Mouse (Mus musculus) MEL (cell line): ENCODE measurements around the gene Nudt3. TPM values are rescaled to one million over a fixed set of nuclear protein-coding genes. Genes with fewer than 3 reads are reported as not detected.

Source experiments
- DNase-seq: peaks from one replicate; pipeline ENCODE4 v3.0.0; 2011; ENCODE audit warnings: low read depth, low spot score
- H3K27ac ChIP-seq: 2 replicates; pipeline ENCODE4 v1.5.1; 2012; ENCODE audit warnings: low read depth, mild to moderate bottlenecking, control low read depth, low read length, moderate library complexity; ENCODE audit not compliant: control insufficient read depth
- H3K27me3 ChIP-seq, 2 experiments: fragments of 150-350 bp in 1 of 2; sonication (generic) in 1 of 2; 2 replicates each; pipeline ENCODE4 v1.6.1; 2012; ENCODE audit warnings: low read length in 2 of 2, mild to moderate bottlenecking in 2 of 2, improper control_type of control experiment in 1 of 2, moderate library complexity in 1 of 2; ENCODE audit not compliant: insufficient read depth in 2 of 2, control insufficient read depth in 1 of 2
- H3K36me3 ChIP-seq, 2 experiments: 2 replicates each; pipeline ENCODE4 v1.6.1; 2012 to 2014; ENCODE audit warnings: low read length in 2 of 2, improper control_type of control experiment in 1 of 2, inconsistent platforms in 1 of 2, mild to moderate bottlenecking in 1 of 2; ENCODE audit not compliant: insufficient read depth in 2 of 2, control insufficient read depth in 1 of 2
- H3K4me1 ChIP-seq, 2 experiments: fragments of 150-350 bp in 1 of 2; sonication (generic) in 1 of 2; 2 replicates each; pipeline ENCODE4 v1.6.1; 2012; ENCODE audit warnings: low read length in 2 of 2, improper control_type of control experiment in 1 of 2, mild to moderate bottlenecking in 1 of 2; ENCODE audit not compliant: insufficient read depth in 2 of 2, control insufficient read depth in 1 of 2
- H3K4me3 ChIP-seq, 2 experiments: fragments of 150-350 bp in 1 of 2; sonication (generic) in 1 of 2; 2 replicates each; pipeline ENCODE4 v1.5.1; 2012; ENCODE audit warnings: low read depth in 2 of 2, low read length in 2 of 2, mild to moderate bottlenecking in 2 of 2, moderate library complexity in 2 of 2, control low read depth in 1 of 2, improper control_type of control experiment in 1 of 2; ENCODE audit not compliant: control insufficient read depth in 1 of 2, insufficient read depth in 1 of 2
- H3K79me2 ChIP-seq: 2 replicates; pipeline ENCODE4 v1.6.1; 2012; ENCODE audit warnings: mild to moderate bottlenecking, low read length, moderate library complexity; ENCODE audit not compliant: control insufficient read depth, poor library complexity, insufficient read depth
- H3K9ac ChIP-seq: 2 replicates; pipeline ENCODE4 v1.6.1; 2012; ENCODE audit warnings: low read depth, mild to moderate bottlenecking, control low read depth, low read length, moderate library complexity; ENCODE audit not compliant: control insufficient read depth, poor library complexity, severe bottlenecking
- H3K9me3 ChIP-seq: fragments of 150-350 bp; sonication (generic); replicated peaks from 2 replicates; pipeline ENCODE4 v1.6.1; 2012; ENCODE audit warnings: mild to moderate bottlenecking, low read length, improper control_type of control experiment, moderate library complexity; ENCODE audit not compliant: insufficient read depth
- CHD1 ChIP-seq: IDR thresholded peaks from 2 replicates; pipeline ENCODE4 v1.6.1; 2012; ENCODE audit warnings: low read depth, mild to moderate bottlenecking, inconsistent platforms, low read length, improper control_type of control experiment
- CHD2 ChIP-seq: IDR thresholded peaks from 2 replicates; pipeline ENCODE4 v1.6.1; 2011; ENCODE audit warnings: low read length, improper control_type of control experiment
- CTCF ChIP-seq, 3 experiments: IDR thresholded peaks in 2 of 3; conservative IDR thresholded peaks in 1 of 3; 2 replicates each; pipeline ENCODE4 v1.5.1; 2011 to 2012; ENCODE audit warnings: low read length in 3 of 3, low read depth in 2 of 3, mild to moderate bottlenecking in 2 of 3, improper control_type of control experiment in 1 of 3, inconsistent platforms in 1 of 3, mixed read lengths in 1 of 3, moderate library complexity in 1 of 3; ENCODE audit not compliant: control insufficient read depth in 1 of 3, insufficient read depth in 1 of 3, poor library complexity in 1 of 3, severe bottlenecking in 1 of 3
- ELF1 ChIP-seq: IDR thresholded peaks from 2 replicates; pipeline ENCODE4 v1.6.1; 2014; ENCODE audit warnings: low read depth, mild to moderate bottlenecking, inconsistent platforms, low read length, improper control_type of control experiment, moderate library complexity
- EP300 ChIP-seq, 2 experiments: IDR thresholded peaks; 2 replicates each; pipeline ENCODE4 v1.6.1; 2011; ENCODE audit warnings: improper control_type of control experiment in 2 of 2, low read length in 2 of 2, low read depth in 1 of 2, mild to moderate bottlenecking in 1 of 2
- ETS1 ChIP-seq: IDR thresholded peaks from 2 replicates; pipeline ENCODE4 v1.6.1; 2012; ENCODE audit warnings: low read depth, mild to moderate bottlenecking, inconsistent platforms, low read length, improper control_type of control experiment, moderate library complexity
- GATA1 ChIP-seq: IDR thresholded peaks from 2 replicates; pipeline ENCODE4 v1.6.1; 2011; ENCODE audit warnings: low read depth, low read length, improper control_type of control experiment
- HCFC1 ChIP-seq: IDR thresholded peaks from 2 replicates; pipeline ENCODE4 v1.6.1; 2012; ENCODE audit warnings: low read depth, mild to moderate bottlenecking, inconsistent platforms, low read length, improper control_type of control experiment, moderate library complexity
- MAFK ChIP-seq: IDR thresholded peaks from 2 replicates; pipeline ENCODE4 v1.6.1; 2011; ENCODE audit warnings: low read depth, mild to moderate bottlenecking, low read length, improper control_type of control experiment, borderline replicate concordance
- MAX ChIP-seq: IDR thresholded peaks from 2 replicates; pipeline ENCODE4 v1.6.1; 2011; ENCODE audit warnings: low read length, improper control_type of control experiment
- MAZ ChIP-seq: IDR thresholded peaks from 2 replicates; pipeline ENCODE4 v1.6.1; 2012; ENCODE audit warnings: low read depth, mild to moderate bottlenecking, inconsistent platforms, low read length, improper control_type of control experiment
- MEF2A ChIP-seq: IDR thresholded peaks from 2 replicates; pipeline ENCODE4 v1.6.1; 2014; ENCODE audit warnings: low read depth, mild to moderate bottlenecking, inconsistent platforms, low read length, improper control_type of control experiment; ENCODE audit not compliant: poor library complexity, insufficient replicate concordance, severe bottlenecking; ENCODE audit errors: extremely low read depth
- MYB ChIP-seq: IDR thresholded peaks from 2 replicates; pipeline ENCODE4 v1.6.1; 2011; ENCODE audit warnings: mild to moderate bottlenecking, low read depth, low read length, improper control_type of control experiment
- MYC ChIP-seq: IDR thresholded peaks from 2 replicates; pipeline ENCODE4 v1.6.1; 2011; ENCODE audit warnings: low read depth, mild to moderate bottlenecking, low read length, improper control_type of control experiment, moderate library complexity
- NELFE ChIP-seq: IDR thresholded peaks from 2 replicates; pipeline ENCODE4 v1.6.1; 2011; ENCODE audit warnings: low read depth, low read length, improper control_type of control experiment
- NRF1 ChIP-seq: IDR thresholded peaks from 2 replicates; pipeline ENCODE4 v1.6.1; 2014; ENCODE audit warnings: low read depth, mild to moderate bottlenecking, inconsistent platforms, low read length, improper control_type of control experiment, moderate library complexity; ENCODE audit not compliant: poor library complexity, insufficient read depth, severe bottlenecking
- POLR2A ChIP-seq, 2 experiments: IDR thresholded peaks; 2 replicates each; pipeline ENCODE4 v1.6.1; 2011 to 2012; ENCODE audit warnings: low read length in 2 of 2, mild to moderate bottlenecking in 2 of 2, control low read depth in 1 of 2, improper control_type of control experiment in 1 of 2, low read depth in 1 of 2, moderate library complexity in 1 of 2; ENCODE audit not compliant: control insufficient read depth in 1 of 2, insufficient read depth in 1 of 2, poor library complexity in 1 of 2
- POLR2AphosphoS2 ChIP-seq: IDR thresholded peaks from 2 replicates; pipeline ENCODE4 v1.6.1; 2011; ENCODE audit warnings: low read length, improper control_type of control experiment
- POLR2AphosphoS5 ChIP-seq: IDR thresholded peaks from 2 replicates; pipeline ENCODE4 v1.6.1; 2012; ENCODE audit warnings: low read depth, borderline replicate concordance, mild to moderate bottlenecking, inconsistent platforms, low read length, moderate library complexity, mixed read lengths
- RCOR1 ChIP-seq: IDR thresholded peaks from 2 replicates; pipeline ENCODE4 v1.6.1; 2012; ENCODE audit warnings: low read depth, mild to moderate bottlenecking, inconsistent platforms, low read length, improper control_type of control experiment
- SIN3A ChIP-seq: IDR thresholded peaks from 2 replicates; pipeline ENCODE4 v1.6.1; 2012; ENCODE audit warnings: low read length, improper control_type of control experiment, inconsistent platforms
- SMC3 ChIP-seq: IDR thresholded peaks from 2 replicates; pipeline ENCODE4 v1.6.1; 2011; ENCODE audit warnings: low read depth, low read length, improper control_type of control experiment
- TBP ChIP-seq: IDR thresholded peaks from 2 replicates; pipeline ENCODE4 v1.8.0; 2011; ENCODE audit warnings: low read depth, low read length, improper control_type of control experiment
- TCF12 ChIP-seq: IDR thresholded peaks from 2 replicates; pipeline ENCODE4 v1.6.1; 2014; ENCODE audit warnings: low read depth, mild to moderate bottlenecking, inconsistent platforms, low read length, improper control_type of control experiment, moderate library complexity
- ZKSCAN1 ChIP-seq: IDR thresholded peaks from 2 replicates; pipeline ENCODE4 v1.6.1; 2012; ENCODE audit warnings: low read depth, mild to moderate bottlenecking, inconsistent platforms, low read length, improper control_type of control experiment, moderate library complexity
- ZMIZ1 ChIP-seq: IDR thresholded peaks from 2 replicates; pipeline ENCODE4 v1.6.1; 2012; ENCODE audit warnings: low read depth, mild to moderate bottlenecking, inconsistent platforms, low read length, improper control_type of control experiment, moderate library complexity
- ZNF384 ChIP-seq: IDR thresholded peaks from 2 replicates; pipeline ENCODE4 v1.6.1; 2012; ENCODE audit warnings: low read depth, mild to moderate bottlenecking, inconsistent platforms, low read length, improper control_type of control experiment
- polyA plus RNA-seq, 2 experiments: library from polyadenylated mRNA; stranded (reverse) in 1 of 2; unstranded in 1 of 2; fragments of >175 nt in 1 of 2; fragments of >200 nt in 1 of 2; gene quantifications; 2 replicates each; pipeline versions ENCODE4 v1.2.1 to v1.2.4; 2012; ENCODE audit warnings: low replicate concordance in 2 of 2, low read depth in 1 of 2; ENCODE audit not compliant: insufficient read length in 2 of 2, insufficient read depth in 1 of 2, missing spikeins in 1 of 2
- total RNA-seq: library from RNA; depleted of rRNA; stranded (reverse); fragments of 300-350 nt; gene quantifications from 2 replicates; pipeline ENCODE4 v1.2.3, GENCODE M21; 2012

The Nudt3 gene
- total and polyA plus RNA-seq, 3 experiments = 96.5 to 258 (median 97.0) TPM

DNA sequence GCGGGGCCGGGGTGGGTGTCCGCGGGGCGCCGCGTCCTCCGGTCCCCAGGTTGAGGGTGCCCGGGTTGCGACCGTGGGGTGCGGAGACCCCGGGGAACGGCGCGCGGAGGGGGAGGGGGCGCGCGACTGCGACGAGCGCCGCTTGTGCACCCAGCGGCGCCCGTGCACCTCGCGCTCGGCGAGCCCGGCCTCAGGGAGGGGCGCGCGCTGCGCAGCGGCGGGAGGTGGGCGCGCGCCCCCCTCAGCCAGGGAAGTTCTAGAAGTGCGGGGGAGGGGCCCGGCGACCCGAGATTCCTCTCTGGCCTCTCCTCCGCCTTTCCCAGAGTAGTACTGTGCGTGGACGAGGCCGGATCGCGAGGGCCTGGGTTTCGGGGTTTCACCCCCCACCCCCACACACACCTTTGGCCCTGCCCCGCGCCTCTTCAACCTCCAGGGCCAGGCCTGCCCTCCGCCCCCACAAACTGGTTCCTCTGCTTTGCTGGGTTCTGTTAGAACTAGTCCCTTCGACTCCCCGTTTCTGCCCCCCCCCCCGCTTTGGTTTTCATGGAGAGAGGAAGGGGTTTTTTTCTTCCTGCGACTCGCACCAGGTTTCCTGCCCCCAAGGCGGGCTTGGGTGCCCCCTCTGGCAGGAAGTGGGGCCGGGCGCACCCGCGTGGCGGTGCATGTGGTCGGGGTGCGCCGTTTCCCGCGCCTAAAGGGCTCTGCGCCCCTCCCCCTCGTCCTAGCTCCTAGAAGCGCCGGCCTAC, 65.9 kb downstream of the Nudt3 start (continued):
- TF ChIP-seq POLR2AphosphoS2 = peak; percentile 47; the same call in 1 of the 2 replicates
- peak; percentile 92 for TF ChIP-seq MYC
- no peak for TF ChIP-seq EP300 (IDR thresholded peaks at IDR 0.05; ENCODE audit: low read depth in 1 of 2, low read length in 2 of 2)
- TF ChIP-seq, all 39 proteins: peak for 10

DNA sequence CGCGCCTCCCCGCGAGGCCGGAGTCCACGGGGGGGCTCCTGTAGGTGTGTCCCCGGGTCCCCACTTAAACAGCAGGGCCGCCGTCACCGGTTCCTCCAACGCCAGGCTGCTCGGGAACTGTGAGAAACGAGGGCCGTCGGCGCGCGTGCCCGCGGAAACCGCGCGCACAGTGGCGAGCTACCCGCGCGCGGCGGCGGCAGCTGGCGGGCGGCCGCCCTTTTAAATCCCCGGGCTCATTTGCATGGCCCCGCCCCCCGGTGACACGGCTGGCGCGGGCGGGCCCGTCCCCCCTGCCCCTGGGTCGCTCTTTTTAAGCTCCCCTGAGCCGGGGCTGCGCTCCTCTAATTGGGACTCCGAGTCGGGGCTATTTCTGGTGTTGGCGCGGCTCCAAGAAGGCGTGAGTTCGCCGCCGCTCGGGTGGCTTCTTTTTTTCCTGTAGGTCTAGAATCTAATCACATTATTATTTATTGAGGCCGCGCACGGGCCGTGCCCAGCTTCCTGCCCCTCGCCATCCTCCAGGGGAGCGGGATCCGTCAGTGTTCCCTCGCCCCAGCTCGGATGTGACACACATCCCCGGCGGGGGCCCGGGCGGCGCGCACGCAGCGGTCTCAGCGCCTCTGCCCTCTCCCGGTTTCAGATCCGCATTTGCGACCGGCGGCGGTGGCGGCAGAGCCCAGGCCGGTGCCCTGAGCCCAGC, 66.8 kb downstream of the Nudt3 start, which contains the start of gene Hmga1:
Hmga1 (plus strand) TSS at position 183 of the 697 bp plus-strand sequence.
- peaks cover 0 to 26% of the 10 kb centered on the region in 2 experiments for H3K4me1 ChIP-seq

More for the DNA sequence above, 66.8 kb downstream of the Nudt3 start, which contains the start of gene Hmga1:
- Histone ChIP-seq H3K27me3 (no peaks in the 10 kb centered on the region), H3K4me3 (peak within 1 kb of the TSS; percentile 61 to 95), H3K27ac (peak within 1 kb of the TSS; percentile 95), H3K79me2 (peaks cover 53% of the 10 kb centered on the region), H3K9ac (peak within 1 kb of the TSS; percentile 99), H3K36me3 (peaks cover 3 to 16% of the 10 kb centered on the region in 2 experiments), H3K9me3 (no peaks in the 10 kb centered on the region)
- TF ChIP-seq GATA1 (no peak), NELFE (peak; percentile 100), POLR2A (IDR thresholded peaks at IDR 0.05; ENCODE audit: control insufficient read depth in 1 of 2, insufficient read depth in 1 of 2, low read depth in 1 of 2, low read length in 2 of 2, poor library complexity in 1 of 2) (peak; percentile 99 to 100), TBP (peak; percentile 96), POLR2AphosphoS2 (peak; percentile 99), CTCF (IDR thresholded peaks at IDR 0.05 in 2 of 3, conservative IDR thresholded peaks at IDR 0.05 in 1 of 3; ENCODE audit: control insufficient read depth in 1 of 3, insufficient read depth in 1 of 3, low read depth in 2 of 3, low read length in 3 of 3, poor library complexity in 1 of 3, severe bottlenecking in 1 of 3) (peak in 1 of 3 experiments; percentile 7; a peak in 1 of 6 replicates), SIN3A (peak; percentile 61), ZMIZ1 (peak; percentile 100), MAZ (peak; percentile 75; the same call in 1 of the 2 replicates), NRF1 (0 out of 2 replicates have a peak, but pooled peaks have one; percentile 9), ELF1 (no peak), ETS1 (peak; percentile 59; the same call in 1 of the 2 replicates), MAX (no peak), RCOR1 (no peak), ZKSCAN1 (no peak), CHD1 (peak; percentile 77; the same call in 1 of the 2 replicates), MEF2A (0 out of 2 replicates have a peak, but pooled peaks have one; percentile 46), MAFK (no peak), POLR2AphosphoS5 (no peak), CHD2 (no peak), HCFC1 (no peak; the same call in 1 of the 2 replicates), ZNF384 (no peak), TCF12 (peak; percentile 60), SMC3 (no peak), MYB (no peak)
- DNase-seq = peak; percentile 95
